11 mouse cellular contexts compared by ENCODE assay signal in genomic region chr17:32179621-32180491, GRCm38 (mm10). TPM values are rescaled to one million over a fixed set of nuclear protein-coding genes. Genes with fewer than 3 reads are reported as not detected.
DNase-seq lines count a peak whose midpoint lies in the region; ATAC-seq and TF ChIP-seq lines count a peak whose summit lies in the region.
"Had no signal": no experiment of that assay in that cellular context is flagged by ENCODE, and none has a peak within 500 bp of the region (broad histone marks: within the 10 kb centered on the region; RNA-seq: fewer than 3 reads in every experiment).

No protein-coding gene starts in this region.

- peak; percentile 83 for ATAC-seq in lung, embryonic 14.5 days (ENCODE audit: insufficient read depth)
- ATAC-seq in hindbrain, embryonic 13.5 days (ENCODE audit: low FRiP score), result peak; percentile 78

- no peaks in the 10 kb centered on the region for H3K9me3 ChIP-seq in lung, embryonic 14.5 days (ENCODE audit: low read depth, low read length)
- H3K9me3 ChIP-seq in hindbrain, embryonic 13.5 days, result no peaks in the 10 kb centered on the region

- TF ChIP-seq CTCF in lung, embryonic 14.5 days (IDR thresholded peaks at IDR 0.05; ENCODE audit: low read depth), result no peak
- no peak for TF ChIP-seq CTCF in lung, adult 2 months (IDR thresholded peaks at IDR 0.05; ENCODE audit: insufficient read depth, low read length)

- no peaks in the 10 kb centered on the region for H3K27me3 ChIP-seq in lung, embryonic 14.5 days (ENCODE audit: insufficient read depth, low read length)
- H3K27me3 ChIP-seq in hindbrain, embryonic 13.5 days, result no peaks in the 10 kb centered on the region

- no peak for TF ChIP-seq POLR2A in lung, adult 2 months (IDR thresholded peaks at IDR 0.05; ENCODE audit: borderline replicate concordance, extremely low read depth, low read depth, low read length)

- H3K9ac ChIP-seq in lung, embryonic 14.5 days, result no peak overlapping the region
- H3K9ac ChIP-seq in hindbrain, embryonic 13.5 days, result no peak overlapping the region

- DNase-seq in cerebellum, postnatal 14 days, result peak; percentile 31 to 55
- DNase-seq in cerebellum, adult 8-10 months, result no peak
- peak; percentile 76 for DNase-seq in lung, embryonic 14.5 days
- no peak for DNase-seq in lung, adult 2 months
- peak; percentile 29 for DNase-seq in retina, embryonic 14.5 days (ENCODE audit: low spot score)
- no peak for DNase-seq in kidney, postnatal 14 days
- no peak for DNase-seq in adipocyte (ENCODE audit: low spot score)
- DNase-seq: cerebellum, adult 9-11 months; lung, postnatal 14 days; thymus, postnatal 4 days had no signal

- H3K4me3 ChIP-seq in lung, embryonic 14.5 days (ENCODE audit: low read depth, low read length), result no peak overlapping the region
- H3K4me3 ChIP-seq in lung, adult 2 months (replicated peaks; ENCODE audit: extremely low read depth, low read depth, low read length), result no peak overlapping the region
- no peak overlapping the region for H3K4me3 ChIP-seq in hindbrain, embryonic 13.5 days

- H3K4me2 ChIP-seq in lung, embryonic 14.5 days, result no peak overlapping the region
- 0 out of 2 replicates have a peak overlapping the region, but pooled peaks have one; percentile 1 for H3K4me2 ChIP-seq in hindbrain, embryonic 13.5 days

- H3K4me1 ChIP-seq in lung, embryonic 14.5 days (ENCODE audit: insufficient read depth), result peaks cover 7% of the 10 kb centered on the region
- H3K4me1 ChIP-seq in lung, adult 2 months (ENCODE audit: control insufficient read depth, insufficient read depth, low read length), result no peaks in the 10 kb centered on the region
- peaks cover 25% of the 10 kb centered on the region for H3K4me1 ChIP-seq in hindbrain, embryonic 13.5 days (replicated peaks)

- 28% methylated on average over 11 of the region's 11 CpGs for WGBS in lung, embryonic 14.5 days
- 50% methylated on average over 11 of the region's 11 CpGs for WGBS in lung, adult 2 months
- 19% methylated on average over 11 of the region's 11 CpGs for WGBS in hindbrain, embryonic 13.5 days

- H3K27ac ChIP-seq in lung, embryonic 14.5 days (ENCODE audit: low read depth), result 0 out of 2 replicates have a peak overlapping the region, but pooled peaks have one; percentile 16
- H3K27ac ChIP-seq in hindbrain, embryonic 13.5 days, result peak overlapping the region; percentile 88

- no peaks in the 10 kb centered on the region for H3K36me3 ChIP-seq in lung, embryonic 14.5 days (ENCODE audit: insufficient read depth)
- H3K36me3 ChIP-seq in hindbrain, embryonic 13.5 days, result no peaks in the 10 kb centered on the region

RNA-seq across cellular contexts. Expression of gene Ephx3, which starts 9.5 kb away (rescaled TPM):
- 0.14 and 0.22 TPM in 2 replicates for polyA plus RNA-seq in lung, embryonic 14.5 days (2014; fragmentation: Nextera tagmentation; extraction: Ambion mirVana)
- 3.3 and 16.6 TPM in 2 replicates for polyA plus RNA-seq in lung, adult 2 months (2012; rRNA removed)
- 0.10 and 0.23 TPM in 2 replicates for polyA plus RNA-seq in hindbrain, embryonic 13.5 days (2015; fragmentation: Nextera tagmentation; extraction: Ambion mirVana)

RNA-seq across cellular contexts. Expression of gene Notch3, which starts 13.2 kb away (rescaled TPM):
- 19.4 and 21.7 TPM in 2 replicates for polyA plus RNA-seq in lung, embryonic 14.5 days (2014; fragmentation: Nextera tagmentation; extraction: Ambion mirVana)
- 98.6 and 107 TPM in 2 replicates for polyA plus RNA-seq in lung, adult 2 months (2012; rRNA removed)
- 8.2 and 8.6 TPM in 2 replicates for polyA plus RNA-seq in hindbrain, embryonic 13.5 days (2015; fragmentation: Nextera tagmentation; extraction: Ambion mirVana)

Comparison
In these comparisons a context has a peak if more than half of its experiments do, and no peak if none do; other contexts are left out.
1. DNase-seq: peak in cerebellum, postnatal 14 days (2 of 2), lung, embryonic 14.5 days (single experiment) and retina, embryonic 14.5 days (single experiment); none in cerebellum, adult 8-10 months (single experiment), lung, adult 2 months (single experiment), kidney, postnatal 14 days (single experiment) and adipocyte (single experiment).